Mouse (Mus musculus): ENCODE data around the gene Epas1. TPM values are rescaled to one million over a fixed set of nuclear protein-coding genes. Genes with fewer than 3 reads are reported as not detected.

The Epas1 gene
- 12.6 and 12.8 TPM in 2 replicates for polyA plus RNA-seq (2014; fragmentation: Nextera tagmentation; extraction: Ambion mirVana)

DNA sequence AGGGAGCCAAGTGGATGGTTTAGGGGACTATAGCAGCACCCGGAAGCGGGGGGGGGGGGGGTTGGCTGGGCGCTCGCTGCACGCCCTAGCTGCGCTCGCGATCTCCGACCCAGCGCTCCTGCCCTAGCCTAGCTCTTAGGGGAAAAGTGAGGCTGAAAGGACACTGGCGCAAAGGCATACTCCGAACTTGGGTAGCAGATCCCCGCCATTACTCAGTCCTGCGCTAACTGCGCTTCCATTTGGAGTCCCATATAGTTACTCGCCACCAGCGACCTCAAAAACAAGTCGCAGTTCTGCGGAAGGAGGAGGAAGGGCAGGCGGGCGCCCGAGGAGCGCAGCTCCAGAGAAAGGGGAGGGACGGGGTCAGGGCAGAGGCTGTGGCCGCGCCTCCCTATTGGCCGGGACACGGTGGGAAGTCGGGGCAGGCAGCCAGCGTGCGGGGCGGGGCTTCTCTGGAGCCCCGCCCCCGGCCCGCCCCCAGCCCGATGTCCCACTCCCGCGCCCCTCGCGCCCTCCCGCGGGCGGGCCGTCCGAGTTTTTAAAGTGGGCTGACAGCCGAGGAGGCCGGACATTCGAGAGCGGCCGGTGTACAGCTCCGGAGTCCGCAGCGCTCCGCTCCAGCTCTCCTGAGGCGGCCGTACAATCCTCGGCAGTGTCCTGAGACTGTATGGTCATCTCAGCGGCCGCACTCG lies at the start of gene Epas1:
Gene Epas1 (plus strand): TSS at position 571 of the 692 bp plus-strand sequence.
- under 1% methylated on average over 57 of the region's 60 CpGs for WGBS
- Histone ChIP-seq H3K27me3 (ENCODE audit: control insufficient read depth, insufficient read depth, low read length) (peaks cover 64% of the 10 kb centered on the region), H3K4me3 (replicated peaks; ENCODE audit: low read length) (peak within 1 kb of the TSS; percentile 44), H3K9ac (peak within 1 kb of the TSS; percentile 41), H3K36me3 (replicated peaks; ENCODE audit: control insufficient read depth, insufficient read depth) (no peaks in the 10 kb centered on the region), H3K4me1 (replicated peaks; ENCODE audit: control insufficient read depth, insufficient read depth, low read length) (peaks cover 21% of the 10 kb centered on the region), H3K27ac (no peak within 1 kb of the TSS), H3K9me3 (ENCODE audit: control insufficient read depth, low read length) (no peaks in the 10 kb centered on the region), H3K4me2 (replicated peaks) (peak within 1 kb of the TSS; percentile 82)
- ATAC-seq (ENCODE audit: low FRiP score) (peak; percentile 92), DNase-seq (ENCODE audit: low spot score) (peak; percentile 61)

DNA sequence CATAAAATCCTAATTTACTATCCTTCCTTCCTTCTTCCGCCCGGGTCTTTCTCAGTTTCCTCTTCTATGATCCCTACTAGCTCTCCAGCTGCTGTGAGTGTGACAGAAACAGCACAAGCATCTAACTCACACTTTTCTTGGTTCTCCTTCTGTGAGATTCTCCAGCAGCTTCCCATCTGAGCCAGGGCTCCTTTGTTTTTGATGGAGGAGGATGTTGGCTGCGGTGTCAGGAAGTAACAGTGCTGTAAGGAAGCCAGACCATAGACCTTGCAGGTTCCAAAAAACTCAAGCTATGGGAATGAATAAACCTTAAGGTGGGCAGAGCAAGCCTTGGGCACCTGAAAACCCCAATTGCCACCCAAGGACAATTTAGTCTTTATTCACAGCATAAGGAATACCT lies 48.3 kb upstream of the Epas1 start:
- 89% methylated on average over 3 of the region's 3 CpGs for WGBS
- Histone ChIP-seq H3K9me3 (ENCODE audit: control insufficient read depth, low read length) (no peaks in the 10 kb centered on the region), H3K27ac (no peak overlapping the region)

DNA sequence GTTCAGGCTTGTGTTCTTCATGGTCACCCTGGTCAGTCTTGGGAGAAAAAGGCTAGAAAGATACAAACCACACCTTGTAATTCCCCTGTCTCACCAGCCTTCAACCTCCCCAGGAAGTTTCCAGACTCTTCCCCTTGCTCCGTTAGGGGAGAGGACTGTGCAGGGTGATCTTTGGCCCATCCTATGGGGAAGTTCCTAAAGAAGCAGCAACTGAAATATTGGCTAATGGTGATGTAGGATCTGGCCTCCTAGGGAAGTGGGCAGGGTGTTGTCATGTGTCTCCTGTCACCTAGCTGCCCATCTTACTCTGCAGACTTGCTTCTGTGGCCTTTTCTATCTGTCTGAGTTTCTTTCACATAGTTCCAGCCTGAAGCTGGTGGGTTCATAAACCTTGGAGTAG lies 47.0 kb upstream of the Epas1 start:
- H3K9ac ChIP-seq, result no peak overlapping the region
- no peak for ATAC-seq (ENCODE audit: low FRiP score)
- H3K4me3 ChIP-seq (replicated peaks; ENCODE audit: low read length), result no peak overlapping the region
- no peak overlapping the region for H3K4me2 ChIP-seq (replicated peaks)
- WGBS, result 70% methylated on average over 1 of the region's 1 CpGs
- no peak overlapping the region for H3K27ac ChIP-seq
- H3K27me3 ChIP-seq (ENCODE audit: control insufficient read depth, insufficient read depth, low read length), result no peaks in the 10 kb centered on the region
- no peaks in the 10 kb centered on the region for H3K9me3 ChIP-seq (ENCODE audit: control insufficient read depth, low read length)
- no peak for DNase-seq (ENCODE audit: low spot score)
- no peaks in the 10 kb centered on the region for H3K36me3 ChIP-seq (replicated peaks; ENCODE audit: control insufficient read depth, insufficient read depth)
- H3K4me1 ChIP-seq (replicated peaks; ENCODE audit: control insufficient read depth, insufficient read depth, low read length), result no peaks in the 10 kb centered on the region

More for the DNA sequence above, 48.3 kb upstream of the Epas1 start:
- no peak for DNase-seq (ENCODE audit: low spot score)
- H3K4me2 ChIP-seq (replicated peaks), result no peak overlapping the region
- ATAC-seq (ENCODE audit: low FRiP score), result no peak
- H3K4me1 ChIP-seq (replicated peaks; ENCODE audit: control insufficient read depth, insufficient read depth, low read length), result no peaks in the 10 kb centered on the region
- no peak overlapping the region for H3K9ac ChIP-seq
- no peak overlapping the region for H3K4me3 ChIP-seq (replicated peaks; ENCODE audit: low read length)
- no peaks in the 10 kb centered on the region for H3K36me3 ChIP-seq (replicated peaks; ENCODE audit: control insufficient read depth, insufficient read depth)
- no peaks in the 10 kb centered on the region for H3K27me3 ChIP-seq (ENCODE audit: control insufficient read depth, insufficient read depth, low read length)

DNA sequence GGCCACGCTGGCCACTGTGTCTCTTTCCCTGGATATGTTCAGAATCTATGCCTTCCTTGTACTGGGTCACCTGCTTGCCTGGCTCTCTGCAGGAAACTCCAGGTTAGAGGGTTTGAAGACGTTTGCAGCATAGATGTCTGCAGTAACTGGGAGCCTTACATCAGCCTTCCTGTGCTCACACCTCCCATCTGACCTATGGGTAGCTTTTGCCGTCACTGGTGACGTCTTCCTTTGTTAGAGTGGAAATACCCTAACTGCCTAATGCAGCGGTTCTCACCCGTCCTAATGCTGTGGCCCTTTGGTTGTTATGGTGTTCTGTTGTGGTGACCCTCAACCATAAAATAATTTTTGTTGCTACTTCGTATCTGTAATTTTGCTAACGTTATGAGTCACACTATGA lies 43.7 kb upstream of the Epas1 start:
- ATAC-seq (ENCODE audit: low FRiP score) (no peak), DNase-seq (ENCODE audit: low spot score) (no peak)
- H3K9ac ChIP-seq, result no peak overlapping the region
- H3K9me3 ChIP-seq (ENCODE audit: control insufficient read depth, low read length), result no peaks in the 10 kb centered on the region
- H3K4me1 ChIP-seq (replicated peaks; ENCODE audit: control insufficient read depth, insufficient read depth, low read length), result no peaks in the 10 kb centered on the region
- no peaks in the 10 kb centered on the region for H3K27me3 ChIP-seq (ENCODE audit: control insufficient read depth, insufficient read depth, low read length)
- no peak overlapping the region for H3K4me3 ChIP-seq (replicated peaks; ENCODE audit: low read length)
- WGBS, result 84% methylated on average over 8 of the region's 8 CpGs
- H3K4me2 ChIP-seq (replicated peaks), result no peak overlapping the region
- no peaks in the 10 kb centered on the region for H3K36me3 ChIP-seq (replicated peaks; ENCODE audit: control insufficient read depth, insufficient read depth)
- H3K27ac ChIP-seq, result no peak overlapping the region

DNA sequence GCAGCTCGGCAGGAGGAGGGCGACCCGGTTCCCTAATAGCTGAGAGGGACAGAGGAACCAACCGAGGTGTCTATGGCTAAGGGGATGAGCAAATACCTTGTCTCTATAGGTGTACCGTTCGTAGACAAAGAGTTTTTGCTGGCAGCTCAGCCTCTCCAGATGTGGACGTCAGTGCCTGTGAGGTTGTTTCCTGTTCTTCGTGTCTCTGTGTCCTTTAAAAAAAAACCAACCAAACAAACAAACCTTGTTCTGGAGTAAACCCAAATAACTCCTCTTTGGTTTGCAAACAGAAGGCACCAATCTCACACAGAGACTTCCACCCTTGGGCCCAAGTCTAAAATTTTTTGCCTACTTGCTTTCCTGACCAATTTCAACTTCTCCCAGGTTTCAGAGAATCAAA lies 43.1 kb upstream of the Epas1 start:
- Histone ChIP-seq H3K9me3 (ENCODE audit: control insufficient read depth, low read length) (no peaks in the 10 kb centered on the region), H3K4me1 (replicated peaks; ENCODE audit: control insufficient read depth, insufficient read depth, low read length) (no peaks in the 10 kb centered on the region), H3K27me3 (ENCODE audit: control insufficient read depth, insufficient read depth, low read length) (no peaks in the 10 kb centered on the region), H3K9ac (no peak overlapping the region), H3K36me3 (replicated peaks; ENCODE audit: control insufficient read depth, insufficient read depth) (no peaks in the 10 kb centered on the region), H3K4me2 (replicated peaks) (no peak overlapping the region), H3K27ac (no peak overlapping the region), H3K4me3 (replicated peaks; ENCODE audit: low read length) (no peak overlapping the region)
- no peak for ATAC-seq (ENCODE audit: low FRiP score)
- 84% methylated on average over 8 of the region's 8 CpGs for WGBS
- DNase-seq (ENCODE audit: low spot score), result no peak

DNA sequence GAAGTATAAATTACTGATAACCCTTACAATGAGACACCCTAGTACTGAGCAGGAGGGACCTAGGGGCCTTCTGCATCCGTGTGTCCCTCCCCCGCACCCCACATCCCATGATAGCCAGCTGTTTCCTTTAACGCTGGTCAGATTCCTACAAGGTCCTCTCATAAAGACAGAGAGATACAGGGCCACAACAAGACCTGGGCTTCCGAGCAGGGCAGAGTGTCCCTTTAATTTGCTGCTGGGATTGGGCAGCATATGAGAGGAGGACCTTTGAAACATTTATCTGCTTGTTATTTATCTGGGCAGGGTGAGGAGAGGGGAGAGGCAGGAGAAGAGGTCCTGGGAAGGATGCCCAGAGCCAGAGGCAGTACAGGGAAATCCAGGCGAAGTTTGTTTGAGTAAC lies 41.6 kb upstream of the Epas1 start:
- H3K4me3 ChIP-seq (replicated peaks; ENCODE audit: low read length), result no peak overlapping the region
- WGBS, result 80% methylated on average over 5 of the region's 5 CpGs
- DNase-seq (ENCODE audit: low spot score) (no peak), ATAC-seq (ENCODE audit: low FRiP score) (no peak)
- H3K36me3 ChIP-seq (replicated peaks; ENCODE audit: control insufficient read depth, insufficient read depth), result no peaks in the 10 kb centered on the region
- H3K4me1 ChIP-seq (replicated peaks; ENCODE audit: control insufficient read depth, insufficient read depth, low read length), result no peaks in the 10 kb centered on the region
- no peak overlapping the region for H3K27ac ChIP-seq
- H3K4me2 ChIP-seq (replicated peaks), result no peak overlapping the region
- no peaks in the 10 kb centered on the region for H3K27me3 ChIP-seq (ENCODE audit: control insufficient read depth, insufficient read depth, low read length)
- no peak overlapping the region for H3K9ac ChIP-seq
- H3K9me3 ChIP-seq (ENCODE audit: control insufficient read depth, low read length), result no peaks in the 10 kb centered on the region

DNA sequence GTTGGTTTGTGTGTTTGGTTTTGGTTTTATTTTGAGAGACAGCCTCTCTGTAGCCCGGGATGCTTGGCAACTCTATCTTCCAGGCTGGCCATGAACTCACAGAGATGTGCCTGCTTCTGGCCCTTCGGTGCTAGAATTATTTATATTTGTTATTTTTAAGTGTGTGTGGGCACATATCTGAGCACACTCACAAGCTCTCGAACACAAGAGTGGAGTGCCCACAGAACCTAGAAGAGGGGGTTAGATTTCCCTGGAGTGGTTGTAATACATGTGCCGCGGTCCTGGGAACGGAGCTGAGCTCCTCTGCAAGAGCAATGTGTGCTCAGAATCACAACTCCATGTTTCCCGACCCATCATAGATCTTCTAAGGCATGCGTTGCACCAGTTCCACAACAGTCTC lies 40.9 kb upstream of the Epas1 start:
- Histone ChIP-seq H3K27me3 (ENCODE audit: control insufficient read depth, insufficient read depth, low read length) (no peaks in the 10 kb centered on the region), H3K36me3 (replicated peaks; ENCODE audit: control insufficient read depth, insufficient read depth) (no peaks in the 10 kb centered on the region), H3K4me1 (replicated peaks; ENCODE audit: control insufficient read depth, insufficient read depth, low read length) (no peaks in the 10 kb centered on the region), H3K4me2 (replicated peaks) (no peak overlapping the region), H3K4me3 (replicated peaks; ENCODE audit: low read length) (no peak overlapping the region), H3K27ac (no peak overlapping the region), H3K9me3 (ENCODE audit: control insufficient read depth, low read length) (no peaks in the 10 kb centered on the region), H3K9ac (no peak overlapping the region)
- 91% methylated on average over 8 of the region's 8 CpGs for WGBS
- no peak for DNase-seq (ENCODE audit: low spot score)
- ATAC-seq (ENCODE audit: low FRiP score), result no peak

DNA sequence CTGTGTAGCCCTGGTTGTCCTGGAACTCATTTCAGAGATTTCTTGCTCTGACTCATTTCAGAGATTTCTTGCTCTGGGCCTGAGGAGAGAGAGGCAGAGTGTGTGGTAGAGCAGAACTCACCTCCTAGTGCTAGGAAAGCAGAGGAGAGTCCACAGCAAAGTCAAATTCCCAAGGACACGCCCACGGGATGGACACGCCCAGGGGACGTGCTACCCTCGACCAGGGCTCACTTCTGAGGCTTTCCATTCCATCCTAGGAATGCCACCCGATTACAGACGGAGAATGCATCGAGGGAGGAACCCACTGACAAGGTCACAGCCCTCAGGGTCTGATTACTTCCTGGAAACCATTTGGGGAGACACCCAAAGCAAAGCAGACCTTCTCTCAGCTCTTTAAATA lies 39.9 kb upstream of the Epas1 start:
- Histone ChIP-seq H3K27me3 (ENCODE audit: control insufficient read depth, insufficient read depth, low read length) (no peaks in the 10 kb centered on the region), H3K9me3 (ENCODE audit: control insufficient read depth, low read length) (no peaks in the 10 kb centered on the region), H3K4me1 (replicated peaks; ENCODE audit: control insufficient read depth, insufficient read depth, low read length) (no peaks in the 10 kb centered on the region), H3K36me3 (replicated peaks; ENCODE audit: control insufficient read depth, insufficient read depth) (no peaks in the 10 kb centered on the region), H3K27ac (no peak overlapping the region), H3K9ac (no peak overlapping the region), H3K4me3 (replicated peaks; ENCODE audit: low read length) (no peak overlapping the region), H3K4me2 (replicated peaks) (no peak overlapping the region)
- 40% methylated on average over 8 of the region's 8 CpGs for WGBS
- ATAC-seq (ENCODE audit: low FRiP score) (no peak), DNase-seq (ENCODE audit: low spot score) (no peak)

DNA sequence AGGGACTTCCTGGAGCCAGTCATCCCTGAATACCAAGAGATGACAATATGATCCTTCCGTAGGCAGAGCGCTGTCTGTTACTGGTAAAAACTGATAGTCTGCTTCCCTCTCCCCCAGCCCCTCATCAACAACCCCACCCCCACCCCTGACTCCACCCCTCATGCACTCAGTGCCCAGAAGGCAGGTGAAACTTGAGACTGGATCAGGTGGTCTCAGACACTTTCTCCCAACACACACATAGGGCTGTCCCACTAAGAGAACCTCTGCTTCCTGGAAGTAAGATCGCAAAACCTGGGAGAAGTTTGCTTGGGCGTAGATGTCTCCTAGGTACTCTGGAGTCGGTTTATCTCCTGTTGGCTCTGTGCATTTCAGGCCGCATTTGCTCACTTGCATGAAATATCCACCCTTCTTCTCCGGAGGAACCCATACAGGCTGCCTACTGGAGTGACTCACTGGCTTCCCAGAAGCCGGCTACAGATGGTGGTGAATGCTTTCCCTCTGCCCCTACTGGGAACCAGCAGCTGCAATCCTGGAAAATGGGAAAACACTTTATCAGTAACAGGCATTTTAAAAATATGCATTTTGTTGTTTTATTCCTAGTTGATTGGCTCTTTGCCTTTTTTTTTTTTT lies 28.6 kb upstream of the Epas1 start:
- no peak overlapping the region for H3K9ac ChIP-seq
- no peak overlapping the region for H3K4me3 ChIP-seq (replicated peaks; ENCODE audit: low read length)
- H3K4me2 ChIP-seq (replicated peaks), result no peak overlapping the region
- H3K27me3 ChIP-seq (ENCODE audit: control insufficient read depth, insufficient read depth, low read length), result no peaks in the 10 kb centered on the region
- no peaks in the 10 kb centered on the region for H3K9me3 ChIP-seq (ENCODE audit: control insufficient read depth, low read length)
- WGBS, result 74% methylated on average over 8 of the region's 8 CpGs
- H3K36me3 ChIP-seq (replicated peaks; ENCODE audit: control insufficient read depth, insufficient read depth), result no peaks in the 10 kb centered on the region
- ATAC-seq (ENCODE audit: low FRiP score) (no peak), DNase-seq (ENCODE audit: low spot score) (no peak)
- H3K4me1 ChIP-seq (replicated peaks; ENCODE audit: control insufficient read depth, insufficient read depth, low read length), result no peaks in the 10 kb centered on the region
- no peak overlapping the region for H3K27ac ChIP-seq
